Mouse (Mus musculus): Measurements from ENCODE around the gene Hspb2.

DNA sequence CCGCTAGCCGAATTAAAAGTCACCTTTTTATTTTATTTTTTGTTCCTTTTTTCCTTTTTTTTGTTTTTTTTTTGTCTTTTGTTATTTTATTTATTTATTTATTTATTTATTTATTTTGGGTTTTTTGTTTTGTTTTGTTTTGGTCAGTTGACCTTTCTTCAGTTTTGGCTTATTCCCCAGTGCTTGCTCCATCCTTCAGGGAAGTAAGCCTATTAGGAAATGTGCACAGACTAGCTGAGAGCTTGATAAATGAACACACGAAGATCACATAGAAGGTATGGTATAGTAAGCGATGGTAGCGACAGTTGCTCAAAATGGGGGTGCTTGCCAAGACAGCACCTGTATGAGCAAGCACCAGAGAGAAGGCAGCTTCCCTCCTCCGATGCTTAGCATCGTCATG, 45.5 kb upstream of the Hspb2 start:
- TF ChIP-seq CTCF (IDR thresholded peaks at IDR 0.05): no peak
- no peak for TF ChIP-seq POLR2A (IDR thresholded peaks at IDR 0.05; ENCODE audit: insufficient read depth, low read depth, low read length)
- no peak for TF ChIP-seq EP300 (IDR thresholded peaks at IDR 0.05; ENCODE audit: insufficient read depth, low read depth, low read length)
